Mouse (Mus musculus) monocyte, adult 5-6 weeks (primary cell): Measurements from ENCODE around the gene Tbx19. TPM values are rescaled to one million over a fixed set of nuclear protein-coding genes. Genes with fewer than 3 reads are reported as not detected.

ENCODE experiments used
- ATAC-seq: fragments of 153-309, 156-312 bp; replicated peaks from 2 replicates; pipeline ENCODE4 v1.8.0; 2017; ENCODE audit warnings: mild to moderate bottlenecking; ENCODE audit not compliant: low TSS enrichment, insufficient number of reproducible peaks, severe bottlenecking, poor library complexity, low FRiP score
- total RNA-seq: library from RNA; stranded (forward); fragments of 200-1000, 200-491, 200-594 nt; gene quantifications from 3 replicates; pipeline ENCODE4 v1.2.3, GENCODE M21; 2017

Tbx19 gene
- total RNA-seq, result not detected in 3 replicates

DNA sequence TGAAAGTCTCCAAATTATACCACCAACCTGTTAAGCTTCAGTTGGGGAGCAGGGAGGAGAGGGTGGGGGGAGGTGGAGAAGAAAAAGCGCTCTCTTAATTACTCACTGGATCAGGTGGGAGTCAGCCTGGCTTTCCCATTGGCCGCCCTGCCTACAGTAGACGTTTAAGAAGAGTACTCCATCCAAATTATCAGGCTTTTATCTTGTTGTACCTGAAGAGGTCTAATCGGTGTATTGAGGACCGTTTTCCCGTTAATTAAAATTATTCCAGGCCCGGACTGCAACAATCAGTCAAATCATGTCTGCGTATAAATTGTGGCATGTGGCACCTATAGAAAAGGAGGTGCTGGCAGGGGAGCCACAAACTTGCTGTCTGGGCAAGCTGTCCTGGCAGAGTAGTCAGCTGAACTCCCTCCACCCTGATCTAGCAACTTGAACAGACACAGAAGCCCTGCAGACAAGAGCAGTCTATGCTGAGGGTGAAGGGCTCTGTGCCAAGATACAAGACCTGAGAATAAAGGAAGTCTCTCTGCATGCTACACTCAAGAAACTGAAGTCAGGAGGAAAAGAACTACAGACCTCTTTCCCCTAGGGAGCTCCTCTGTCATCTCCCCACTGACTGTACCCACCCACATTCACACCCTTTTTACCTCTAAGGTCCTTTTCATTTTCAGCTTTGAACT, at the start of gene Tbx19:
Gene Tbx19 (minus strand): TSS at position 51 of the 683 bp plus-strand sequence.
- no peak for ATAC-seq

DNA sequence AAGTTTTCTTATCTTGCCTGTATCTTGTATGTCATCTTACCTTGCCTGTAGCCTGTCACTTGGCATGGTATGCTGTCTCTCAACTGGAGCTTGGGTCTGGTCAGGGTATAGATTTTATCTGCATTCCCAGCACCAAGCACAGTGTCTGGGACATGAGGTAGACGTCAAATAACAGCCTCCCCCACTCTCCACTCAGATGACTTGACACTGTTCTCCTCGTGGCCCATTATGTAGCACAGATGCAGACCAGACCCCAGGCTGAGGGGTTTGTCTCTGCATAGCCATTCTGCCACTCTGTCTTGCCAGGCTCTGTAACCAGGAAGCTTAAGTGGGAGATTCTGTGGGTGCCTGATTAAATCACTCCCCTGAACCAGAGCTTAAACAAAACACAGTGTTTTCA, 45.0 kb upstream of the Tbx19 start:
- ATAC-seq, result no peak

DNA sequence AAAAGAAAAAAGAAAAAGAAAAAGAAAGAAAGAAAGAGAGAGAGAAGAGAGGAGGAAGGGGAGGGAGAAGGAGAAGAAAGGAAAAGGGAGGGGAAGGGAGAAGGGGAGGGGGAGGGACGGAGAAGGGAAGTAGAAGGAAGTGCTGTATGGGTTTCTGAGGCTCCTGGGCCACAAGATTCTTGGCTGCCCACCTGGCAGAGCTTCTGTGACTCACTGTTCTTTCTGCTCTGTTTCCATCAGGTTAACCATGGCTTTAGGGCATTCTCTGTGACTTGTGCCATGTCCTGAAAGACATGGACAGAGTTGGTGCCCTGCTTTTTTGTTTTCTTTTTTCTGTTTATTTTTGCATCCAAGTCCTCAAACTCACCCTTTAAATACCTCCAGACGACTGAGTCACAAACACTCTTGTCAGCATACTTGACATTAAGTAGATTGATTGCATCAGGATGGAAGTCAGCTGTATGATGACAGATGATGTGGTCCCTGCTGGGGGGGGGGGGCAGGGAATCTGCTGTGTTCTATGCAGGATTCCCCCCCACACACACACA, 43.0 kb upstream of the Tbx19 start:
- ATAC-seq, result no peak

DNA sequence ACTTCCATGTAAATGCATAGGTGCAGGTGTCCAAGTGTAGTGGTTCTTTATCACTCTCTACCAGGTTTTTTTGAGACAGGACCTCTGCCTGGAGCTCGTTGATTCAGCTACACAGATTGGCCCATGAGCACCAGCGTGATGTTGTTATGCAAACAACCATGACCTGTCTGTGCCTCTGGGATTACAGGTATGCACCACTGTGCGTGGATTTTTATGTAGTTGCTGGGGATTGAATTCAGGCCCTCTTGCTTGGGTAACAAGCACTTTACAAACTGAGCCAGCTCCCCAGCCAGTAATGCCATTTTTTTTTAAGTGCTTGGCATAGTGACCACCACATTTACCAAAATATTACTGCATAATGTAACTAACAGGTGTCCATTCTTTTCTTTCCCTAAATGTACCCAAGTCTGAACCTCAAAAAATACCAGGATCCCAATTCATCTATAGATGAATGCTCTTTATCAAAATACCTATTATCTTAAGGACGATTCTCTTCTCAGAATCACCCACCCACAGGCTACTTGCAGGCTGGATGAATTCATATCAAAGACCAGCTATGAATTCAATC, 41.0 kb upstream of the Tbx19 start:
- no peak for ATAC-seq

DNA sequence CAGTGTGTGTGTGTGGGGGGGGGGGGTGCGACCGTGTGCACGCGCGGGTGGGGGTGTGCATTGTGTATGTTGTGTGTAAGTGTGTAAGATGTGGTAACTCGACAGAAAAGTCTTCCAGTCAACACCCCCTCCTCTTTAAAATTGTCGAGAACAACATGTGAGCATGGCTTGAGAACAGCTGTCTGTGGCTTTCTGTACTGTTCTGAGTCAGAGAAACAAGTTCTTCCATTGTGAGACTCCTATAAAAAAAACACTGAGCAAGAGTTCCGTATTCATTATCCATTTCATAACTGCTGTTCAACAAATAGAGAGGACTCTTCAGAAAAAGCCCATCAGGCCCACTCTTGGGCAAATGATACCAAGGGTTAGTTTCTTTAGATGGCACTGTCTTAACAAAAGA, 40.2 kb upstream of the Tbx19 start:
- no peak for ATAC-seq

DNA sequence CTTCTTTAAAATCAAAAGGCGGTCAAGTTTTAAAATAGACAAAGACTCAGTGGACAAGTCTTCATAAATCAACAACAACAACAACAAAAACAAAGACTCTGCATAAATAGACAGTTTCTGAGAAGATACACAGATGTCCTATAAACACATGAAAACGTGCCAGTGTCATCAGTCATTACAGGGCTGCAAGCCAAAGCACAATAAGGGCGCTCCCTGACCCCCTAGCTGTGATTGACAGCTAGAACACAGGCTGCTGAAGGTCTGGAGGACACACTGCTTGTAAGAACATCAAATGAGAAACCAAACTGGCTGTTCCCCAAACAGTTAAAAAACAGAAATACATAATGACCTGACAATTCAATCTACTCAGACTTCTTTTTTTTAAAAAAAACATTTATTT, 39.1 kb upstream of the Tbx19 start:
- ATAC-seq, result no peak

DNA sequence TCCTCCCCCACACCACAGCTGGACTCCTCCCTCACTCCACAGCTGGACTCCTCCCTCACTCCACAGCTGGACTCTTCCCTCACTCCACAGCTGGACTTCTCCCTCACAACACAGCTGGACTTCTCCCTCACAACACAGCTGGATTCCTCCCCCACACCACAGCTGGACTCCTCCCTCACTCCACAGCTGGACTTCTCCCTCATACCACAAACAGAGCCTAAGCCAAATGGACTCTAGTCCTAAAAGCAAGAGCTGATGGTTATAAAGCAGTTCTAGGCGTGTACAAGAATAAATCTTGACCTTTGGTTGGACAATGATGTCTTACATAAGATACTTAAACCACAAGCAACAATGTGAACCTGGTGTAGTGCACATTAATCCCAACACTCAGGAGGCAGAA, 38.4 kb upstream of the Tbx19 start:
- no peak for ATAC-seq

DNA sequence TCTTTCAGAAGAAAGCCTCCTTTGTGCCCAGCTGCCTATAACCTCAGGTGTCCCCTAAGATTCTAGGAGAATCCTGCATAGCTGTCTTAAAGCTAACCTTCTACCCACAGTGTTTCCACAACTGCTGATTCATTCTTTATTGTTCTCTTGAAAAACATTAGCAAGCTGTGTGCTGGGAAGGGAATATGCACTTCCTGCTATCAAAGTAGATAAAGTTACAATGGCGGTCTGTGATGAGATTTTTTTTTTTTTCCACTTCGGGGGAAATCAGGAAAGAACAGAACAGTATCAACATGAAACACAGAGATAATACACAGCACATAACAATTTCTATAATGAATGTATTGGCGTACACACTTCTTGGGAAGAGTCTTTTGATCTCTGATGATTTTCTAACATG, 37.3 kb upstream of the Tbx19 start:
- no peak for ATAC-seq

DNA sequence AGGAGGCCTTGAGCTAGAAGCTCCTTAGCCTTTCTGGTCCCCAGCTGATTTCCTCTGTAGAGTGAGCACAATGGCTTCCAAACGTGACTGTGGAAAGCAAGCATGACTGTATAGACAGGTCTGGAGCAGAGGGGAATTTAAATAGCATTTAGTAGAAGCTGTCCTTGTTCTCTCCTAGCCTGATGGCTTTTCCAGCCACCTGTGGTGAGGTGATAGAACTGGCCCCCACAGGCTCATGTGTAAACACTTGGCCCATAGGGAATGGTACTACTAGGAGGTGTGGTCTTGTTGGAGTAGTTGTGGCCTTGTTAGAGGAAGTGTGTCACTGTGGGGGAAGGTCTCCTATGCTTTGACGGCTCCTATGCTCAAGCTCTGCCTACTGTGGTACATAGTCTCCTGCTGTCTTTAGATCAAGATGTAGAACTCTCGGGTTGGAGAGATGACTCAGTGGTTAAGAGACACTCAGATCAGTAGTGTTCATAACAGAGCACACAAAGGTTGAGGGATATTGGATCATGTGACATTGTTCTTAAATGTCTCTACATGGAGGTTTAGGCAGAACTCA, 34.9 kb upstream of the Tbx19 start:
- ATAC-seq, result no peak

DNA sequence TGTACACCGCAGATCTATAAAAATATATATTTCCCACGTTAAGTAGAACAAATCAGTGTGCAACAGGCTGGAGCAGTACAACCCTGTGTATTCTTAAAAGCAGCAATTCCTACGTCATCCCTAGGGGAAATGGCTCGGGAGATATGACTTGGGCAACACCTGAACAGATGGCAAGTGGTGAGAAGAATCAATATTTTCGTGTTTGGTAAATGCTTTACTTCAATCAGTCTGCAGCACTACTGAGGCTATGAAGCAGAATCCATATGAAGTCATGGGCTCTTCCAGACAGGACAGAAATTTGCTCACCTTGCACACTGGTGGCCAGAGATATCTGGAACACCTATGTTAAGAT, 34.1 kb upstream of the Tbx19 start:
- no peak for ATAC-seq

DNA sequence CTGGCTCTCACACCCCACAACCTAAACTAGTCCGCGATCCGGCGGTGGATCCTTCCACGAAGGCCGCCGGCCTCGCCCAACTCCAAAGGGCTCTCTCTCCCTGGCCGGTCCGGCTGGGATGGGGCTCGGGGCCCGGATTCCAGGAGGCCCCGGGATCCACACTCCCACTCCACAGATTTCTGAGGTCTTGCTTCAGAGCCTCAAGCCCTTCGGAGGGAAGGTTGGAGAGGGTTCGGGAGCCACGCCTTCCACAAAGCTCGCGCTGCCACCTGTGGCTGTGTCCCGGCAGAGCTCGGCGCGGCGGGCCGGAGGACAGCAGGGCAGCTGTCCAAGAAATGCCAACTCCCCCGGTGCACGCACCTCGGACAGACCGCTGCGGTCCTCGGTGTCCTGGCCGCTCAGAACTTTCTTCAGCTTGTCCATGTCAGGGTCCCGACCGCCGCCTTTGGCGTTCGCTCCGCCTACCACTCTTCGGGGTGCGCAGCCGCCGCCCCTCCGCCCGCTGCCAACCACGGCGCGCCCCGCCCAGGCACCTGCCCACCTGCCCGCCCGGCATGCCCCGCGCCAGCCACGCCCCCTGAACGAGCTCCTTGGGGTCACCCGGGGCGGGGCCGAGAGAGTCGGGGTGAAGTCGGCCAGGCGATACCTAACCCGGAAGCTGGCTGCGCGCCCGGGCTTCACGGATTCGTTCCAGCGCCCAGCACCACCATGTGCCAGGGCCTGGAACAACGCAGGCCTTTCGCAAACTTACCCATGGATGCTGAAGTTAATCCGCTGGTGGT, 33.5 kb upstream of the Tbx19 start, which contains the start of gene Sft2d2:
Gene Sft2d2 (minus strand): TSS at position 559 of the 782 bp plus-strand sequence.
- peak; percentile 75 for ATAC-seq

DNA sequence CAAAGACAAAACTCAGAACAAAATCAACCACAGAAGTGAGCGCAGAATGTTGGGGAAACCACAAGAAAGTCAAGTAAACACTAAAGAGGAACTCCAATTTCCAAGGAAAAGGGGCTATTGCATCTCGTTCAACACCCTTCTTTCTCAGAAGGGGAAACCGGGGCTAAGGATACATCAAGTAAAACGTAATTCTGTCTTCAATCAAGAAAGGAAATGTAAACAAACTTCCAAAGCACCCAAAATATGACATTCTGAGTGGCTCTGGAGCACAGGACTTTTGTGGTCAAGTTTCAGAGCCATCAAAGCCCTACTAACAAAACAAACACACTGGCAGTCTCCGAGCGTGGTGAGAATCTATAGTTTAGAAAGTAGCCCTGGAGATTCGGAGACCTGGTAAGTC, 32.9 kb upstream of the Tbx19 start:
- ATAC-seq, result no peak

DNA sequence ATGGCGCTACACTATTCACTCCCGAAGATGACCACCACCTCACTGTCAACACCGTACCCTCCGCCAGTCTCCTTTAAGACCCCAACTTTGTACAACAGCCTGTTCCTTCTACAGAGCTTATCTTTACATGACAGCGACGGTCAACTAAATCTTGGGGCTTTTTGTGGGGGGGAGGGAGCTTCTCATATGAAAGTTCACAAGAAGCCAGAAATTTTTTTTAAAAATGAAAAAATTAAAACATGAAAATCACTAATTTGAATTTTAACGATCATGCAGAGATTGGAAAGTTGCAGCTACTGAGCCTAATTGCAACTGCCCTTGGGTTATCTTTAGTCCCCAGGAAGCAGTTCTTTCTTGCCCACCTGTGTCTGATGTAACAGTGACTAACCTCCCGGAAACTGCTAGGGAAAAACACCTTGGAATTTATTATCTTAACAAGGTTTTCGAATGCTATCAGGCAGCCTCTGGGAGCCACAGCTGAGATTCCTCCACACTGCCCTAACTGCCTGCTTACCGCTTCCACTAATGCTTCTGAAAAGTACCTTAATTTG, 32.2 kb upstream of the Tbx19 start:
- no peak for ATAC-seq

DNA sequence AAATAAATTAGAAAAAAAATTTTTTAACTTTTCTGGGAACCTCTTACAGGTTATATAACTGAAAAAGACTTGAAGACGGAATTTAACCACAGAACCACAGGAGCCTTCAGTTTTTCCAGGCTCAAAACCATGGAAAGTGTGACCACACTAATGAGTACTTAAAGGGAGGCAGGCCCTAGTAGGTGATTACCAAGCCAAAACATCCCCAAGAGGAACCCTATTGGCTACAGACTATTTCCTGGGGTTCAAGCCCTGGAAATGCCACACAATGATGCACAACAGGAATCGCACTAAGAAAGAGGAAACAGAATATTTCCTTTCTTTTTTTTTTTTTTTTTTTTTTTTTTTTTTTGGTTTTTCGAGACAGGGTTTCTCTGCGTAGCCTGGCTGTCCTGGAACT, 31.5 kb upstream of the Tbx19 start:
- ATAC-seq, result no peak

DNA sequence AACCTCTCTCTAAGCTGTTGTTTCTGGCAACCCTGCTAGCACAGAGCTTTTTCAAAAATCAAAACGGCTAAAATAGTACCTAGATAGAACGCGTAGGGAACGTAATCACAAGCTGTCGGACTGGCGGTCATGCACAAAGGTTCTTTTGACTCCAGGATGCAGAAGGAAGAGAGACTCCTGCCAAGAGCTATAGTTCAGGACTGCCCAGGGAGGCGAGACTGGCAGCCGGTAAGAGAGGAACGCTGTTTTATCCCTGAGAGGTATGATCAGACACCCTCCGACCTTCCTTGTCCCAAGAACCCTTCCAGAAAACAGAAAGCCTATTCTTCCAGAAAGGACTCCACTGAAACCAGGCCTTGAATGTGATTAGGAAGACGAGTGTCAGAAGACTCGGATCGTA, 31.0 kb upstream of the Tbx19 start:
- ATAC-seq, result no peak

DNA sequence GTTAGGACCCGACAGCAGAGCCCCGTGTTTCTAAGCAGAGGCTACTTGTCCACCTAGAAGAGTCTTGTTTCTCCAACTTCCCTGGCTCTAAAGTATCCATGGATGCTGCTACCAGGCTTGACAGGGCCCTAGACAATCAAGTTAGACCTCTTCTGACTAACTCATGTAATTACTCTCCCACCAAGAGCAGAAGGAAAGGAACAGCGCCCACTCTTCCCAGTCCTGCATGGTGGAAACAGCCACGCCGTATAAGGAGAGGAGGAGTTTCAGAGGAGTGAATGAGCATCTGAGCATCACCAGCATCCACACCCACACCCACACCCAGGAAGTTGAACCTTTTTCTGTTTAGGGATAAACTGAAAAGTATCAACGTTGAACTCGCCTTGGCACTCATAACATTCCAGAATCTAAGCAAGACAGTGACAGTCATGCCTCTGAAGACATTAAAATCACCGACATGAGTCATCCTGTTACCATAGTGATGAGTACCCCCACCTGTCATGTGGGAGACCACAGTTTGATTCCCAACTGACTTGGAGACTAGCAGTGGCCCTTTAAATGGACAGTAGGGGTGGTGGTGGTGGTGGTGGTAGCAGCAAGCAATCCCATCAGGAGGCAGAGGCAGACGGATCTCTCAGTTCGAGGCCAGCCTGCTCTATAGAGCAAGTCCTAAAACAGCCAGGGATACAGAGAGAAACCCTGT, 30.1 kb upstream of the Tbx19 start:
- no peak for ATAC-seq

DNA sequence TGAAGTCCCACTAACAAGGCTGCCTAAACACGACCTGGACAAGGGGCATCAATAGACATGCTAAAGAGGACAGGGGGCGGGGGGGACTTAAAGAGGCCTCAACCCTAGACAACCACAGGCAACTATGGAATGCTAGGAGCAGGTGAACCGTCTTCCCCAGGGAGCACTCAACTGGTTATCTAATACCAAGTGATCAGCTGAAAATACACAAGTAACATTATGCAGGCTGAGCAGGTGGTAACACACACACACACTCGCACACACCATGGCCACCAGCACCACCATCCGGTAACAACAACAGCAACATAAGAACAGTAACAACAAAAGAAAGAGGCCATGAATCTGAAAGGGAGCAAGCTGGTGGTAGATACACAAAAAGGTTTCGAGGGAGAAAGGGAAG, 29.5 kb upstream of the Tbx19 start:
- ATAC-seq, result no peak

DNA sequence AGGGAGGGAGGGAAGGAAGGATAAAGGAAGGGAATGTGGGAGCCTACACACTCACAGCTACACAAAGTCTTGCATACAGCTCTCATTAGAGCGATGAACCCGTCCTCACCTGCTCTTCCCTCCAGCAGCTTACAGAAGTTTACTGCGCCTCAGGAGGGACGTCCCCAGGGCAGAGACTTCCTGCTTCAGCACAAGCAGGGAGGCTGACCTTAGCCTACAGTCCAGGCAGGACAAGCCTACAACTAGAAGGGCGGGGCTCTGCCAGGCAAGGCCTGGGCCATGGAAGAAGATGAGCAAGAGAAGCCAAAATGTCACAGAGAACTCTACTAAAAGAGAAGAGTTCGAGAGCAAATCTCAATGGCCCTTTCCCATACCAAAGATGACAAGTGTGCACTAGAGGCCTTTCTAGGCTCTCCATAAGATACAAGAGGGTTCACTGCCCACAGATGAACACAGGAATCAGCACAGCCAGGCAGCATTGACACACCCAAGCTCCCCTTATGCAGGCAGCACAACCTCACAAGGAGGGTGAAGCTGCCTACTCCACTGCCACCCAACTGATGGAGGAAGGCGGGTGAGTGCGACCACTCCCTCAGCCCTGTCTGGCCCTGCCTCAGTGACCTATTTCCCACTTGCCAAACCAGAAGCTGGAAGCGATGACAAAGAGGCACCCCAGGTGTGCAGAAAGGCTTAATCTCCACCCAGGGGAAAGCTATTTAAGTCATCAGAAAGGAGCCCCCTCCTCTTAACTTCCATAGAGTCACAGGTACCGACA, 28.4 kb upstream of the Tbx19 start:
- peak; percentile 51 for ATAC-seq
